12 mouse cellular contexts compared by ENCODE assay signal in genomic region chr5:100476328-100476727, GRCm38 (mm10). TPM values are rescaled to one million over a fixed set of nuclear protein-coding genes. Genes with fewer than 3 reads are reported as not detected.
DNase-seq lines count a peak whose midpoint lies in the region; ATAC-seq and TF ChIP-seq lines count a peak whose summit lies in the region.
"Had no signal": no experiment of that assay in that cellular context is flagged by ENCODE, and none has a peak within 500 bp of the region (broad histone marks: within the 10 kb centered on the region; RNA-seq: fewer than 3 reads in every experiment).

No protein-coding gene starts in this region.

- no peak overlapping the region for H3K27ac ChIP-seq in lung, postnatal 0 days (ENCODE audit: low read length)

- H3K9me3 ChIP-seq in lung, postnatal 0 days (ENCODE audit: low read length): no peaks in the 10 kb centered on the region

- ATAC-seq in CD4-positive, CD25-positive, alpha-beta regulatory T cell, adult 4 months: no peak
- no peak for ATAC-seq in lung, postnatal 0 days
- ATAC-seq in megakaryocyte-erythroid progenitor cell, adult 5-6 weeks (replicated peaks; ENCODE audit: low FRiP score, low TSS enrichment, poor library complexity, severe bottlenecking): peak; percentile 73
- ATAC-seq: forebrain, postnatal 0 days had no signal

- H3K4me3 ChIP-seq in lung, postnatal 0 days (ENCODE audit: low read depth, low read length): no peak overlapping the region
- H3K4me3 ChIP-seq: myocyte had no signal

- no peaks in the 10 kb centered on the region for H3K36me3 ChIP-seq in lung, postnatal 0 days (ENCODE audit: insufficient read depth, low read length)

- no peak overlapping the region for H3K4me2 ChIP-seq in lung, postnatal 0 days (replicated peaks; ENCODE audit: low read depth, low read length)

- H3K9ac ChIP-seq in lung, postnatal 0 days (replicated peaks; ENCODE audit: low read depth): no peak overlapping the region
- H3K9ac ChIP-seq: forebrain, postnatal 0 days had no signal

- no peaks in the 10 kb centered on the region for H3K4me1 ChIP-seq in lung, postnatal 0 days (ENCODE audit: insufficient read depth, low read depth, low read length)

- 75% methylated on average over 3 of the region's 3 CpGs for whole genome bisulfite sequencing in lung, postnatal 0 days

- TF ChIP-seq CTCF in lung, postnatal 0 days (IDR thresholded peaks at IDR 0.05): 0 out of 2 replicates have a peak, but pooled peaks have one; percentile 8

- no peak for TF ChIP-seq EP300 in lung, postnatal 0 days (IDR thresholded peaks at IDR 0.05)

- DNase-seq in CD4-positive, CD25-positive, alpha-beta regulatory T cell, adult 2 months (ENCODE audit: low read depth, low spot score): peak; percentile 33
- DNase-seq in lung, postnatal 0 days (ENCODE audit: low spot score): no peak
- DNase-seq in lung, adult 18-20 months: no peak
- peak; percentile 47 for DNase-seq in R1 (ENCODE audit: low read depth, low spot score)
- no peak for DNase-seq in gastrocnemius, adult 8-10 months (ENCODE audit: low spot score in 2 of 2)
- DNase-seq in adrenal gland, postnatal 10 days: no peak
- DNase-seq: adrenal gland, postnatal 25 days; cerebellum, adult 11-12 months; forebrain, postnatal 0 days had no signal

- no peaks in the 10 kb centered on the region for H3K27me3 ChIP-seq in lung, postnatal 0 days (replicated peaks; ENCODE audit: insufficient read depth, low read length)

RNA-seq across cellular contexts. Expression of gene Lin54, which starts 24.1 kb away (rescaled TPM):
- 1 to 10 TPM; 9.2 to 9.9 TPM for polyA plus RNA-seq in CD4-positive, CD25-positive, alpha-beta regulatory T cell, adult 4 months (2017; shearing (Covaris generic))
- polyA plus RNA-seq in lung, postnatal 0 days (2015; fragmentation: Nextera tagmentation; extraction: Ambion mirVana): 5.7 and 5.9 TPM in 2 replicates
- total RNA-seq in megakaryocyte-erythroid progenitor cell, adult 5-6 weeks (2014; fragmentation: Nextera tagmentation): 40.5 and 45.3 TPM in 2 replicates
- 32.1 and 56.5 TPM in 2 replicates for total RNA-seq in megakaryocyte-erythroid progenitor cell, adult 5-6 weeks (2017)
- total RNA-seq in gastrocnemius, adult 8-10 months (2022): 1 to 10 TPM; 4.9 to 8.1 (median 5.5) TPM
- total RNA-seq in adrenal gland, postnatal 10 days (2021): 10 to 100 TPM; 12.6 to 13.0 TPM

RNA-seq across cellular contexts. Expression of gene Cops4, which starts 41.8 kb away (rescaled TPM):
- 100 to 1,000 TPM; 114 to 118 TPM for polyA plus RNA-seq in CD4-positive, CD25-positive, alpha-beta regulatory T cell, adult 4 months (2017; shearing (Covaris generic))
- polyA plus RNA-seq in lung, postnatal 0 days (2015; fragmentation: Nextera tagmentation; extraction: Ambion mirVana): 92.4 and 94.3 TPM in 2 replicates
- total RNA-seq in megakaryocyte-erythroid progenitor cell, adult 5-6 weeks (2014; fragmentation: Nextera tagmentation): 86.0 and 93.6 TPM in 2 replicates
- total RNA-seq in megakaryocyte-erythroid progenitor cell, adult 5-6 weeks (2017): 186 and 187 TPM in 2 replicates
- 100 to 1,000 TPM; 110 to 118 (median 113) TPM for total RNA-seq in gastrocnemius, adult 8-10 months (2022)
- total RNA-seq in adrenal gland, postnatal 10 days (2021): 10 to 100 TPM; 70.1 to 73.6 TPM

Comparison
In these comparisons a context has a peak if more than half of its experiments do, and no peak if none do; other contexts are left out.
1. DNase-seq: peak in CD4-positive, CD25-positive, alpha-beta regulatory T cell, adult 2 months (single experiment) and R1 (single experiment); none in lung, postnatal 0 days (single experiment), lung, adult 18-20 months (0 of 2), gastrocnemius, adult 8-10 months (0 of 2) and adrenal gland, postnatal 10 days (single experiment).